In the genomic region with DNA sequence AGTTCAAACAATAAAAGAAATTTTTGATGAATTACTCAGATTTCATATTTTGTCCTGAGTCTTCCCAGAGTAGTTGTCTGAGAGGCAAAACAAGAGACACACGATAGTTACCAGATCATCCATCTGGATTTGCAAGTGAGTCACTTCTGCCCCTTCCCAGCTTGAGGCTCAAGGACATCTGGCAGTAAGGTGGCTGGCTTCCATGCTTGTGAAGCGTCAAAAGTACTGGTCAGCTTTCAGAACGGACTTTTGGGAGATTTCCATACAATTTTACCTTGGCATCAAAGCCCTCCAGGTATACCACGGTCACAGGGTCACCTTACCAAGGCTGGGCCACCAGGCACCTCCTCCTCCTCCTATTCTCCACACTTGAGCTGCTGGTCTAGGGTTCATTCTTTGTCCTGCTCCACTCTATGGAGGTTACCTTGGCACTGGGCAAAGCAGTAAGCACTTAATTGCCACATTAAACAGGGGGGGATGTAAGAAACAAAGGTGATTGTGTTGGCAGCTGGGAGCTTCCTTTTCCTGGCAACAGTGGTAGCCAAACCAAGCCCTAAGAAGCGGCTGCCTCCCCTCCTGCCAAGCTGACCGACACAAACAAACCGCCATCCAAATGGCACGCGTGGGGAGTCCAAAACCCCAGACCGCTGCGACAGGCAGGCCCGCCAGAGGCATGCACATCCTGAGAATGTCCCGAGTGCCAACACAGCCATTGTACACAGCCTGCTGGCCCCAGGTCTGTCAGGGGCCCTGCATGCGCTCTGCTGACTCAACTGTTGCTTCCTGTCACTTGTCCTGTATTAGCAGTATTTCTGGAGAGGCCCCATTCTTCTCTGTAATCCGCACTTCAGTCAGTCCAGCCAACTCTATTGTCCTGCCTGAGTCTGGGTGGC, we compare ENCODE assay signal across 8 mouse cellular contexts. TPM values are rescaled to one million over a fixed set of nuclear protein-coding genes. Genes with fewer than 3 reads are reported as not detected.
A peak's percentile ranks its signal among the peaks of the same experiment; 100 is the strongest.
DNase-seq lines count a peak whose midpoint lies in the region; ATAC-seq and TF ChIP-seq lines count a peak whose summit lies in the region.

No protein-coding gene starts in this region.

- H3K79me2 ChIP-seq in heart, adult 2 months (replicated peaks; ENCODE audit: control insufficient read depth, insufficient read depth, low read length), result no peaks in the 10 kb centered on the region; the same call in 1 of the 2 replicates

- 33% methylated on average over 15 of the region's 15 CpGs for WGBS in heart, adult 2 months
- 49% methylated on average over 15 of the region's 15 CpGs for WGBS in kidney, embryonic 15.5 days
- WGBS in neural tube, embryonic 11.5 days, result 37% methylated on average over 15 of the region's 15 CpGs

- H3K9ac ChIP-seq in ES-E14 (ENCODE audit: insufficient read depth, low read depth, low read length, poor library complexity, severe bottlenecking), result peak overlapping the region; percentile 51; the same call in 1 of the 2 replicates
- 0 out of 2 replicates have a peak overlapping the region, but pooled peaks have one; percentile 42 for H3K9ac ChIP-seq in heart, adult 2 months (ENCODE audit: low read depth, low read length)
- no peak overlapping the region for H3K9ac ChIP-seq in kidney, embryonic 15.5 days
- H3K9ac ChIP-seq in neural tube, embryonic 11.5 days (ENCODE audit: low read length), result no peak overlapping the region

- no peak for ATAC-seq in kidney, embryonic 15.5 days (replicated peaks; ENCODE audit: low FRiP score)
- ATAC-seq in neural tube, embryonic 11.5 days (ENCODE audit: insufficient read depth, low FRiP score, low TSS enrichment), result no peak
- ATAC-seq in granulocyte monocyte progenitor cell, adult 5-6 weeks (replicated peaks; ENCODE audit: poor library complexity, severe bottlenecking), result no peak
- no peak for ATAC-seq in cerebellum, adult (ENCODE audit: insufficient number of reproducible peaks, low FRiP score, low TSS enrichment)

- no peak for TF ChIP-seq POLR2A in heart, adult 2 months (IDR thresholded peaks at IDR 0.05; ENCODE audit: insufficient read depth, low read depth, low read length)

- DNase-seq in adrenal gland, adult (ENCODE audit: inconsistent age in 2 of 2, low spot score in 1 of 2), result peak; percentile 44 to 78
- no peak for DNase-seq in adrenal gland, adult 18-20 months (ENCODE audit: low spot score in 2 of 2)
- no peak for DNase-seq in ES-E14 (ENCODE audit: low read depth, low spot score)
- DNase-seq in heart, adult 2 months, result peak; percentile 51 to 59
- no peak for DNase-seq in neural tube, embryonic 11.5 days (ENCODE audit: low spot score)

- peaks cover 4 to 13% of the 10 kb centered on the region in 2 experiments; a peak in 2 of 4 replicates for H3K4me1 ChIP-seq in ES-E14 (ENCODE audit: control insufficient read depth in 2 of 2, insufficient read depth in 2 of 2, low read length in 2 of 2, poor library complexity in 1 of 2)
- peaks cover 20% of the 10 kb centered on the region for H3K4me1 ChIP-seq in heart, adult 2 months (ENCODE audit: control insufficient read depth, insufficient read depth, low read length)
- peaks cover 81% of the 10 kb centered on the region for H3K4me1 ChIP-seq in kidney, embryonic 15.5 days
- peaks cover 29% of the 10 kb centered on the region for H3K4me1 ChIP-seq in neural tube, embryonic 11.5 days (ENCODE audit: control insufficient read depth, insufficient read depth, low read length)

- in situ Hi-C loops in ES-E14 (cut with MboI; ENCODE audit: low sequenced_read_pairs in 2 of 2, unreplicated experiment in 2 of 2), result loop anchor here in 1 of 2 experiments (25.0 kb wide), 1 partner anchor 828 kb away; no protein-coding TSS in a partner anchor

- H3K4me3 ChIP-seq in ES-E14 (ENCODE audit: insufficient read depth in 1 of 2, low read depth in 1 of 2, low read length in 2 of 2, poor library complexity in 1 of 2, severe bottlenecking in 1 of 2), result peak overlapping the region; percentile 46 to 52
- H3K4me3 ChIP-seq in heart, adult 2 months, result peak overlapping the region; percentile 7
- H3K4me3 ChIP-seq in kidney, embryonic 15.5 days (replicated peaks), result peak overlapping the region; percentile 23
- no peak overlapping the region for H3K4me3 ChIP-seq in neural tube, embryonic 11.5 days (ENCODE audit: low read depth, low read length)

- no peak overlapping the region for H3K27ac ChIP-seq in ES-E14 (ENCODE audit: insufficient read depth, low read depth, low read length, poor library complexity, severe bottlenecking)
- peak overlapping the region; percentile 33 for H3K27ac ChIP-seq in heart, adult 2 months
- peak overlapping the region; percentile 81 for H3K27ac ChIP-seq in kidney, embryonic 15.5 days
- H3K27ac ChIP-seq in neural tube, embryonic 11.5 days (ENCODE audit: low read depth, low read length), result no peak overlapping the region

- intact Hi-C loops in heart, adult 2 months (cut with DNase I), result loop anchor here (5.0 to 10.0 kb wide), 4 partner anchors 112 to 835 kb away; no protein-coding TSS in a partner anchor

- H3K36me3 ChIP-seq in ES-E14 (ENCODE audit: control insufficient read depth, insufficient read depth, low read length, poor library complexity, severe bottlenecking), result no peaks in the 10 kb centered on the region
- H3K36me3 ChIP-seq in heart, adult 2 months (ENCODE audit: control insufficient read depth, insufficient read depth, low read length), result peaks cover 2% of the 10 kb centered on the region
- peaks cover 24% of the 10 kb centered on the region for H3K36me3 ChIP-seq in kidney, embryonic 15.5 days
- no peaks in the 10 kb centered on the region for H3K36me3 ChIP-seq in neural tube, embryonic 11.5 days (ENCODE audit: control insufficient read depth, insufficient read depth, low read length)

- TF ChIP-seq CTCF in heart, adult 2 months (IDR thresholded peaks at IDR 0.05), result no peak

- TF ChIP-seq EP300 in heart, adult 2 months (IDR thresholded peaks at IDR 0.05; ENCODE audit: insufficient read depth, low read depth, low read length), result no peak

- H3K9me3 ChIP-seq in ES-E14 (ENCODE audit: control insufficient read depth, insufficient read depth, low read depth, low read length), result no peaks in the 10 kb centered on the region
- no peaks in the 10 kb centered on the region for H3K9me3 ChIP-seq in kidney, embryonic 15.5 days (replicated peaks)
- H3K9me3 ChIP-seq in neural tube, embryonic 11.5 days (ENCODE audit: control insufficient read depth, low read length), result no peaks in the 10 kb centered on the region

- no peaks in the 10 kb centered on the region for H3K27me3 ChIP-seq in heart, adult 2 months (ENCODE audit: control insufficient read depth, insufficient read depth, low read length)
- no peaks in the 10 kb centered on the region for H3K27me3 ChIP-seq in kidney, embryonic 15.5 days
- no peaks in the 10 kb centered on the region for H3K27me3 ChIP-seq in neural tube, embryonic 11.5 days (ENCODE audit: control insufficient read depth, insufficient read depth, low read length)

- peak overlapping the region; percentile 91 for H3K4me2 ChIP-seq in kidney, embryonic 15.5 days
- peak overlapping the region; percentile 11; the same call in 1 of the 2 replicates for H3K4me2 ChIP-seq in neural tube, embryonic 11.5 days (ENCODE audit: low read depth)

TF ChIP-seq in ES-E14, 5 proteins besides CTCF, POLR2A, EP300 and RAD21:
- no peak for TF ChIP-seq HCFC1 (IDR thresholded peaks at IDR 0.05; ENCODE audit: borderline replicate concordance, insufficient read depth, low read length)

RNA-seq across cellular contexts. Expression of a gene that starts 6.9 kb away (rescaled TPM):
- total RNA-seq in adrenal gland, adult 18-20 months (2021), result 10 to 100 TPM; 11.3 to 11.9 TPM
- 32.1 and 42.4 TPM in 2 replicates for total RNA-seq in ES-E14 (2012; rRNA removed)
- total RNA-seq in heart, adult 2 months (2021), result 10 to 100 TPM in 1 of 2 experiments, 1 to 10 TPM in 1; 8.3 to 10.4 TPM
- 4.2 and 5.0 TPM in 2 replicates for polyA plus RNA-seq in heart, adult 2 months (2012; rRNA removed)
- polyA plus RNA-seq in kidney, embryonic 15.5 days (2015; fragmentation: Nextera tagmentation; extraction: Ambion mirVana), result 52.2 and 54.6 TPM in 2 replicates
- 24.6 and 25.6 TPM in 2 replicates for polyA plus RNA-seq in neural tube, embryonic 11.5 days (2014; fragmentation: Nextera tagmentation; extraction: Ambion mirVana)
- total RNA-seq in granulocyte monocyte progenitor cell, adult 5-6 weeks (2014; fragmentation: Nextera tagmentation), result 0.13 TPM in 1 of 2 replicates, not detected in the other
- total RNA-seq in granulocyte monocyte progenitor cell, adult 5-6 weeks (2017), result 0.26 and 0.41 TPM in 2 replicates

Comparison
In these comparisons a context has a peak if more than half of its experiments do, and no peak if none do; other contexts are left out.
1. DNase-seq: peak in adrenal gland, adult (2 of 2) and heart, adult 2 months (2 of 2); none in adrenal gland, adult 18-20 months (0 of 2), ES-E14 (single experiment) and neural tube, embryonic 11.5 days (single experiment).
2. H3K27ac ChIP-seq: peak in heart, adult 2 months (single experiment) and kidney, embryonic 15.5 days (single experiment); none in ES-E14 (single experiment) and neural tube, embryonic 11.5 days (single experiment).
3. H3K9ac ChIP-seq: peak in ES-E14 (single experiment) and heart, adult 2 months (single experiment); none in kidney, embryonic 15.5 days (single experiment) and neural tube, embryonic 11.5 days (single experiment).
4. RNA of a gene that starts 6.9 kb away (total RNA-seq): 32.1 to 42.4 TPM in ES-E14, 11.3 to 11.9 TPM in adrenal gland, adult 18-20 months and 8.3 to 10.4 TPM in heart, adult 2 months; 0.13 to 0.41 TPM in granulocyte monocyte progenitor cell, adult 5-6 weeks; every median in the first group is over 4 times any median in the second.